Mouse (Mus musculus) kidney, embryonic 14.5 days (tissue): ENCODE measurements around the gene Usp17lb. TPM values are rescaled to one million over a fixed set of nuclear protein-coding genes. Genes with fewer than 3 reads are reported as not detected.

Experiments used
- ATAC-seq: fragments of 200-750 bp; cut with Nextera tagmentation; 2 replicates; pipeline ENCODE4 v1.8.0; 2017; ENCODE audit warnings: moderate number of reproducible peaks, mild to moderate bottlenecking, moderate TSS enrichment, moderate library complexity; ENCODE audit not compliant: low FRiP score, low TSS enrichment
- H3K27ac ChIP-seq: fragments of 300-500 bp; sonication (generic); 2 replicates; pipeline ENCODE4 v1.5.1; 2014; ENCODE audit warnings: low read depth, mild to moderate bottlenecking, low read length, moderate library complexity, mixed read lengths
- H3K27me3 ChIP-seq: fragments of 300-500 bp; sonication (generic); 2 replicates; pipeline ENCODE4 v1.6.1; 2014; ENCODE audit warnings: mild to moderate bottlenecking, low read length; ENCODE audit not compliant: control insufficient read depth, insufficient read depth
- H3K36me3 ChIP-seq: fragments of 300-500 bp; sonication (generic); 2 replicates; pipeline ENCODE4 v1.6.1; 2014; ENCODE audit warnings: low read length, mixed read lengths; ENCODE audit not compliant: control insufficient read depth, insufficient read depth
- H3K4me1 ChIP-seq: fragments of 300-500 bp; sonication (generic); 2 replicates; pipeline ENCODE4 v1.6.1; 2014; ENCODE audit warnings: low read length, mixed read lengths; ENCODE audit not compliant: control insufficient read depth, insufficient read depth
- H3K4me2 ChIP-seq: fragments of 300-500 bp; sonication (generic); replicated peaks from 2 replicates; pipeline ENCODE4 v1.6.1; 2014; ENCODE audit warnings: low read depth, mild to moderate bottlenecking, low read length
- H3K4me3 ChIP-seq: fragments of 300-500 bp; sonication (generic); 2 replicates; pipeline ENCODE4 v1.5.1; 2014; ENCODE audit warnings: mild to moderate bottlenecking, low read length
- H3K9ac ChIP-seq: fragments of 300-500 bp; sonication (generic); 2 replicates; pipeline ENCODE4 v1.6.1; 2014; ENCODE audit warnings: low read depth, mild to moderate bottlenecking, low read length, moderate library complexity
- H3K9me3 ChIP-seq: fragments of 300-500 bp; sonication (generic); 2 replicates; pipeline ENCODE4 v1.6.1; 2016; ENCODE audit warnings: low read length; ENCODE audit not compliant: control insufficient read depth
- WGBS: fragments of 180-500 bp; shearing (Covaris S2); extraction: QIAGEN DNeasy Blood & Tissue Kit; methylation state at CpG from one replicate; pipeline ENCODE4 v1.1.7; 2014; 5-methylcytosine and 5-hydroxymethylcytosine counted together
- polyA plus RNA-seq: library from polyadenylated mRNA; unstranded; fragments of >200 nt; fragmentation: Nextera tagmentation; extraction: Ambion mirVana; gene quantifications from 2 replicates; pipeline ENCODE4 v1.2.1, GENCODE M21; 2014

The Usp17lb gene
- polyA plus RNA-seq, 1 experiment from 2014 or later, result not detected

- Histone ChIP-seq H3K4me1 (no peaks in the 10 kb centered on the region), H3K4me3 (no peak overlapping the region), H3K36me3 (no peaks in the 10 kb centered on the region), H3K27me3 (no peaks in the 10 kb centered on the region), H3K9me3 (no peaks in the 10 kb centered on the region), H3K4me2 (no peak overlapping the region), H3K27ac (no peak overlapping the region), H3K9ac (no peak overlapping the region)
- ATAC-seq, result no peak
- WGBS, result 67% methylated on average over 1 of the region's 1 CpGs
These were observed 51.6 kb downstream of the Usp17lb start for GRCm38 (mm10) chr7:104790796-104791195.

Other genes with a start within 250 kb of the Usp17lb start
- gene Olfr655, start 240.8 kb downstream of the Usp17lb start, polyA plus RNA-seq, result not detected in 2 replicates
- not detected in 2 replicates for gene Olfr656, start 228.6 kb downstream of the Usp17lb start, polyA plus RNA-seq
- not detected in 2 replicates for gene Olfr657, start 217.8 kb downstream of the Usp17lb start, polyA plus RNA-seq
- not detected in 2 replicates for gene Olfr658, start 195.3 kb downstream of the Usp17lb start, polyA plus RNA-seq
- gene Olfr659, start 175.8 kb downstream of the Usp17lb start, polyA plus RNA-seq, result not detected in 2 replicates
- not detected in 2 replicates for gene Olfr661, start 156.1 kb downstream of the Usp17lb start, polyA plus RNA-seq
- gene Usp17le, start 65.1 kb downstream of the Usp17lb start, polyA plus RNA-seq, result not detected in 2 replicates
- gene Usp17la, start 14.4 kb upstream of the Usp17lb start, polyA plus RNA-seq, result not detected in 2 replicates
- not detected in 2 replicates for gene Olfr665, start 35.4 kb upstream of the Usp17lb start, polyA plus RNA-seq
- gene Olfr666, start 53.3 kb upstream of the Usp17lb start, polyA plus RNA-seq, result not detected in 2 replicates
- gene Olfr667, start 78.9 kb upstream of the Usp17lb start, polyA plus RNA-seq, result not detected in 2 replicates
- gene Olfr668, start 85.5 kb upstream of the Usp17lb start, polyA plus RNA-seq, result not detected in 2 replicates
- not detected in 2 replicates for gene Olfr669, start 91.6 kb upstream of the Usp17lb start, polyA plus RNA-seq
- gene Olfr670, start 120.0 kb upstream of the Usp17lb start, polyA plus RNA-seq, result not detected in 2 replicates
- not detected in 2 replicates for gene Olfr671, start 136.5 kb upstream of the Usp17lb start, polyA plus RNA-seq
- gene Olfr672, start 159.4 kb upstream of the Usp17lb start, polyA plus RNA-seq, result not detected in 2 replicates
- gene Olfr675, start 185.9 kb upstream of the Usp17lb start, polyA plus RNA-seq, result not detected in 2 replicates
- gene Olfr676, start 190.1 kb upstream of the Usp17lb start, polyA plus RNA-seq, result not detected in 2 replicates
- gene Olfr677, start 208.8 kb upstream of the Usp17lb start, polyA plus RNA-seq, result not detected in 2 replicates
- not detected in 2 replicates for gene Olfr678, start 221.9 kb upstream of the Usp17lb start, polyA plus RNA-seq
- gene Olfr679, start 238.6 kb upstream of the Usp17lb start, polyA plus RNA-seq, result not detected in 2 replicates